Mouse (Mus musculus) heart, postnatal 0 days (tissue): ENCODE results near the gene Rbms3. TPM values are rescaled to one million over a fixed set of nuclear protein-coding genes. Genes with fewer than 3 reads are reported as not detected.

Source experiments
- ATAC-seq: fragments of 200-750 bp; cut with Nextera tagmentation; 2 replicates; pipeline ENCODE4 v1.8.0; 2017; ENCODE audit warnings: low read depth, moderate number of reproducible peaks, moderate library complexity; ENCODE audit not compliant: insufficient read depth
- DNase-seq: peaks from one replicate; pipeline ENCODE4 v3.0.0-alpha.2; 2016; ENCODE audit warnings: low spot score
- H3K27ac ChIP-seq: fragments of 300-500 bp; sonication (generic); 2 replicates; pipeline ENCODE4 v1.5.1; 2014; ENCODE audit warnings: low read depth, mild to moderate bottlenecking
- H3K27me3 ChIP-seq: fragments of 300-500 bp; sonication (generic); 2 replicates; pipeline ENCODE4 v1.6.1; 2014; ENCODE audit warnings: low read length, mixed read lengths; ENCODE audit not compliant: control insufficient read depth, insufficient read depth
- H3K36me3 ChIP-seq: fragments of 300-500 bp; sonication (generic); replicated peaks from 2 replicates; pipeline ENCODE4 v1.6.1; 2014; ENCODE audit warnings: low read length, mixed read lengths; ENCODE audit not compliant: control insufficient read depth, insufficient read depth
- H3K4me1 ChIP-seq: fragments of 300-500 bp; sonication (generic); 2 replicates; pipeline ENCODE4 v1.6.1; 2014; ENCODE audit warnings: antibody characterized with exemption; ENCODE audit not compliant: control insufficient read depth, insufficient read depth
- H3K4me2 ChIP-seq: fragments of 300-500 bp; sonication (generic); 2 replicates; pipeline ENCODE4 v1.6.1; 2014; ENCODE audit warnings: low read depth, mild to moderate bottlenecking, low read length, moderate library complexity
- H3K4me3 ChIP-seq: fragments of 300-500 bp; sonication (generic); 2 replicates; pipeline ENCODE4 v1.5.1; 2014; ENCODE audit warnings: low read depth, low read length
- H3K9ac ChIP-seq: fragments of 300-500 bp; sonication (generic); replicated peaks from 2 replicates; pipeline ENCODE4 v1.6.1; 2014; ENCODE audit warnings: low read depth, low read length, mixed read lengths
- H3K9me3 ChIP-seq: fragments of 300-500 bp; sonication (generic); replicated peaks from 2 replicates; pipeline ENCODE4 v1.6.1; 2016; ENCODE audit warnings: low read length; ENCODE audit not compliant: control insufficient read depth
- CTCF ChIP-seq: IDR thresholded peaks from 2 replicates; pipeline ENCODE4 v1.5.1; 2016; ENCODE audit warnings: antibody characterized with exemption, control low read depth, low read depth
- EP300 ChIP-seq: IDR thresholded peaks from 2 replicates; pipeline ENCODE4 v1.6.1; 2016; ENCODE audit warnings: antibody characterized with exemption, low read depth
- WGBS: fragments of 180-500 bp; shearing (Covaris S2); extraction: QIAGEN DNeasy Blood & Tissue Kit; methylation state at CpG from one replicate; pipeline ENCODE4 v1.1.7; 2014; 5-methylcytosine and 5-hydroxymethylcytosine counted together
- polyA plus RNA-seq: library from polyadenylated mRNA; unstranded; fragments of >200 nt; fragmentation: Nextera tagmentation; extraction: Ambion mirVana; gene quantifications from 2 replicates; pipeline ENCODE4 v1.2.1, GENCODE M21; 2015
- total RNA-seq: library from RNA; depleted of rRNA; stranded (reverse); fragments of >200 nt; gene quantifications from 2 replicates; pipeline ENCODE4 v1.2.3, GENCODE M21; 2014; ENCODE audit warnings: low replicate concordance

The Rbms3 gene
- total and polyA plus RNA-seq, 2 experiments from 2014 or later, result 18.2 to 75.3 TPM

DNA sequence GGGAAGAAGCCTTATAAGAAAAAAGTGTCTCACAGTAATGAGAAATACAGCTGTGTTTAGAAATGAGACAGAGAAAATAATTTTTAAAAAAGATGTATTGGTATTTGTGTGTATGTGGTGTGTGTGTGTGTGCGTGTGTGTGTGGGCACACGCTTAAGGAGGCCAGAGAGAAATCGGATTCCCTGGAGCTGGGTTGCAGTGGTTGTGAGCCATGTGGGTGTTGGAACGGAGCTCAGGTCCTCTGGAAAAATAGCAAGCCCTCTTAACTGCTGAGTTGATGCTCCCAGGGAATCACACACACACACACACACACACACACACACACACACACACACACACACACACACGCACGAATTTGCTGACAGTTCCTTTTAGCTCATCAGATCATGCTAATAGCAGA, 900.5 kb downstream of the Rbms3 start:
- 83% methylated on average over 6 of the region's 6 CpGs for WGBS
- Histone ChIP-seq H3K4me3 (no peak overlapping the region), H3K27me3 (no peaks in the 10 kb centered on the region), H3K9ac (no peak overlapping the region), H3K9me3 (no peaks in the 10 kb centered on the region), H3K4me1 (no peaks in the 10 kb centered on the region), H3K36me3 (no peaks in the 10 kb centered on the region), H3K4me2 (no peak overlapping the region), H3K27ac (no peak overlapping the region)
- TF ChIP-seq EP300 (no peak), CTCF (no peak)
- ATAC-seq, result no peak
- no peak for DNase-seq

DNA sequence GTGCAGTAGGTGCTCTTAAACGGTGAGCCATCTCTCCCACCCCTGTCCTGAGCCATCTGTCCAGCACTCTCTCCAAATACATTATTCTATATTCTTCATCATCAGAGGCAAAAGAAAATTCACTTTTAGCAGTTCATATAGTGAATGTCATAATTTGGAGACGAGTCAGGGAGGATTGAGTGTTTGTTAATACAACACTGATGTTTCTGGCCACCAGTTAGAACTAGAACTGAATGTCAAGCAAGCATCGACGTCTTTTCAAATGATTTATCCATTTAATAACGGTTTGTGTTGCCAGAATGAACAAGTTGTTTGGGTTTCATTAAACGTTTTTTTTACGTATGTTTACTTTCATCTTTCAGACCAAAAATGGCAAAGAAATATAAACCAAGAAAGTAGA, 901.1 kb downstream of the Rbms3 start:
- H3K4me1 ChIP-seq, result no peaks in the 10 kb centered on the region
- H3K4me2 ChIP-seq, result no peak overlapping the region
- H3K36me3 ChIP-seq, result no peaks in the 10 kb centered on the region
- WGBS, result 78% methylated on average over 7 of the region's 7 CpGs
- ATAC-seq (no peak), DNase-seq (no peak)
- H3K27me3 ChIP-seq, result no peaks in the 10 kb centered on the region
- H3K27ac ChIP-seq, result no peak overlapping the region
- TF ChIP-seq CTCF (no peak), EP300 (no peak)
- H3K4me3 ChIP-seq, result no peak overlapping the region
- H3K9me3 ChIP-seq, result no peaks in the 10 kb centered on the region
- H3K9ac ChIP-seq, result no peak overlapping the region

DNA sequence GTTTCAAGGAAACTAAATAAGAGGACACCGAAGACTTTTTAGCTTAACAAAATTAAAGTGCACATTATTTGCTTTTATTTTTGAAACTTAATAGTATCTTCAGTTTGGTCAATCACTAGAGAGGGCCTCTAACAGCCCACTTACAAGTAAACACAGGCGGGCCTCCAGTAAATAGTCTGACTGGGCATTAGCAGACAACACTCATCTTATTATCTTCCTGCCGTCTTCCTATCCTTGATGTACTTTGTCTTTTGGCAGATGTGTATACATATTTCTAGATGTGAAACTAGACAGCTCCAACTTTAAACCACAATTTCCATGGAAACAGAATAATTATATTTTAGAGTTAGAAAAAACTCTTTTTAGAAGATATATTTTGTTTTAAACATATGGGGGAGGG, 901.6 kb downstream of the Rbms3 start:
- H3K4me1 ChIP-seq, result no peaks in the 10 kb centered on the region
- WGBS, result 81% methylated on average over 3 of the region's 3 CpGs
- no peak for ATAC-seq
- no peaks in the 10 kb centered on the region for H3K27me3 ChIP-seq
- no peak overlapping the region for H3K9ac ChIP-seq
- no peak for DNase-seq
- H3K4me3 ChIP-seq, result no peak overlapping the region
- H3K27ac ChIP-seq, result no peak overlapping the region
- TF ChIP-seq EP300, result no peak
- no peak for TF ChIP-seq CTCF
- H3K36me3 ChIP-seq, result no peaks in the 10 kb centered on the region
- no peak overlapping the region for H3K4me2 ChIP-seq
- no peaks in the 10 kb centered on the region for H3K9me3 ChIP-seq

DNA sequence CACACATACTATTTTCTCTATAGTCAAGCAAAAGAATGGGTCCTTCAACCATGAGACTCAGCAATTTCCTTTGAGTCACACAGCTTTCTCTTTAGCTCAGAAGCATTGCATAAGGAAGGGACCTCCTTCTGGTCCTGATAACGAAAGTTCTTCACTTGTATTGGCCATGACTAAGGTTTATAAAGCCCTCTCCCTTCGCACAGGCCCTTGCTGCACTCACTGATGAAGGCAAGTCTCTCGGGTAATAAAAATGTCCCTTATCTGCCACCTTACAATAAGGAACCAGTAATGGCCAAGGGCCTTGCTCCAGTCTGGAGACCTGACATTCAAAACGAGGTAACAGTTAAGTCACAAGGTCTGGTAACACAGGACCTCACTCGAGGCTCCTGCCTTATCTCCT, 905.1 kb downstream of the Rbms3 start:
- Histone ChIP-seq H3K27ac (no peak overlapping the region), H3K36me3 (no peaks in the 10 kb centered on the region), H3K4me1 (no peaks in the 10 kb centered on the region), H3K27me3 (no peaks in the 10 kb centered on the region), H3K9ac (no peak overlapping the region), H3K9me3 (no peaks in the 10 kb centered on the region), H3K4me2 (no peak overlapping the region), H3K4me3 (no peak overlapping the region)
- TF ChIP-seq CTCF, result no peak
- no peak for TF ChIP-seq EP300
- ATAC-seq (no peak), DNase-seq (no peak)
- WGBS, result 62% methylated on average over 5 of the region's 5 CpGs

DNA sequence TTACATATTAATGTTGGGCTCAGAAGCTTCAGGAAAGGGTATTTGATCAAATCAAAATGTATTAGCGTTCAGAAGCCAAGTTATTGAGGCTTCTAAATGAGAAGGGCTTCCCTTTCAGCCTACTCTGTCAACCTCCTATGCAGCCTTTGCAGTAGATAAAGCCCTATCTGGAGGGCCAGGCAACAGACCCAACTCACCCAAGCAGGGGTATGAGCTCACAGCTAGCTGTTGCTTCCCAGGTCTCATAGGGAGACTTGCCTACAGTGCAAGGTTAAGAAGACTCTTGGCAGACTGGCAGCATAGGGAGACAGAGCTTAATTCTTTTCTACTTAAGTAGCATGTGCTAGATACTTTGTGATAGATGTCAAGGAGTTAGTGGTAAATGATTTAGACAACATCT, 926.6 kb downstream of the Rbms3 start:
- Histone ChIP-seq H3K9ac (no peak overlapping the region), H3K4me2 (no peak overlapping the region), H3K9me3 (no peaks in the 10 kb centered on the region), H3K27me3 (no peaks in the 10 kb centered on the region), H3K27ac (peak overlapping the region; percentile 28; the same call in 1 of the 2 replicates), H3K36me3 (no peaks in the 10 kb centered on the region), H3K4me3 (no peak overlapping the region), H3K4me1 (peaks cover 12% of the 10 kb centered on the region; the same call in 1 of the 2 replicates)
- TF ChIP-seq CTCF (no peak), EP300 (no peak)
- DNase-seq (no peak), ATAC-seq (no peak)
- 79% methylated on average over 1 of the region's 1 CpGs for WGBS

DNA sequence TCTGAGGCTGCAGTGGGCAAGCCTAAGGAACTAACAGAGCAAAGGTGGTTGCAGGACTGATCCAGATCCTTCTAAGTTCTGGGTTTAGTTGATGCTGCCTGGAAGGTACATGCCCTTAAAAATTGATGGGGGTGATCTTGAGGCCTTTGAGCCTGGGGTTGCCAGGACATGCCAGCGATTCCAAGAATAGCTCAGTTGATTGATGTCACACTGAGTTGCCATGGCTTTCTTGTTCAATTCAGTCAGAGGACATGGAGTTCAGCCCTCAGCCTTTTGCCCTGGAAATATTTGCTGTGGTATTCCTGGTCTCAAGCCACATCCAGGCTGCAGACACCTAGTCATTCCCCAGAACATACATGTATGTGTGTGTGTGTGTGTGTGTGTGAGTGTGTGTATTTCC, 927.1 kb downstream of the Rbms3 start:
- no peak overlapping the region for H3K4me2 ChIP-seq
- peaks cover 12% of the 10 kb centered on the region; the same call in 1 of the 2 replicates for H3K4me1 ChIP-seq
- TF ChIP-seq CTCF, result no peak
- no peak for TF ChIP-seq EP300
- 28% methylated on average over 1 of the region's 1 CpGs for WGBS
- no peak overlapping the region for H3K4me3 ChIP-seq
- DNase-seq (peak; percentile 52), ATAC-seq (peak; percentile 79)
- H3K9ac ChIP-seq, result no peak overlapping the region
- H3K36me3 ChIP-seq, result no peaks in the 10 kb centered on the region
- no peaks in the 10 kb centered on the region for H3K9me3 ChIP-seq
- no peaks in the 10 kb centered on the region for H3K27me3 ChIP-seq
- peak overlapping the region; percentile 38; the same call in 1 of the 2 replicates for H3K27ac ChIP-seq
